Mouse (Mus musculus) spleen, postnatal 4 days (tissue): ENCODE results near the gene Gm10799.
"Not testable (repeated sequence)": the region's sequence is repeated elsewhere in the genome, so short reads cannot be mapped to it uniquely, and the experiment has no call there.

Experiments
- DNase-seq, 2 experiments: peaks; one replicate each; pipeline ENCODE4 v3.0.0; 2022; ENCODE audit warnings: low spot score in 2 of 2

Gm10799 gene

DNA sequence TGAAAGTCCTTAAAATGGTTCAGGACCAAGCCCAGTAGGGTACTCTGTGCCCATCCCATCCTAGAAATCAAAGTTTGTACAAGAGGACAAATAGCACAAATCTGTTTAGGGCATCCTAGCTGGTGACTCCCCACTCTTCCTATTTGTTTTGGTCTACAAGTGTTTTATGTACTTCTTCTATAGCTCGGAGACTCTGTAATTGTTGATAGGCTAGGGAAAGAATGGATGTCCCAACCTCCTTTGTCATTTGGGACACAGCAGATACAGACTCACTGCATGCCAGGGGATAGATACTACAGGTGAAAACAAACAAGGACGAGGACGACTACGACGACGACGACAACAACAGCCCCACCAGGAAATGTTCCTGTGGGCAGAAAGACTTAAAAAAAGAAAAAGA lies at the start of gene Gm10799:
TSS of gene Gm10799 (minus strand) at position 101 of the 400 bp plus-strand sequence.
- DNase-seq, result not testable (repeated sequence)

GRCm38 (mm10) chr2:104117173-104117572 lies 48.8 kb upstream of the Gm10799 start:
- not testable (repeated sequence) for DNase-seq

GRCm38 (mm10) chr2:104114898-104115297 lies 46.5 kb upstream of the Gm10799 start:
- DNase-seq, result no peak

DNA sequence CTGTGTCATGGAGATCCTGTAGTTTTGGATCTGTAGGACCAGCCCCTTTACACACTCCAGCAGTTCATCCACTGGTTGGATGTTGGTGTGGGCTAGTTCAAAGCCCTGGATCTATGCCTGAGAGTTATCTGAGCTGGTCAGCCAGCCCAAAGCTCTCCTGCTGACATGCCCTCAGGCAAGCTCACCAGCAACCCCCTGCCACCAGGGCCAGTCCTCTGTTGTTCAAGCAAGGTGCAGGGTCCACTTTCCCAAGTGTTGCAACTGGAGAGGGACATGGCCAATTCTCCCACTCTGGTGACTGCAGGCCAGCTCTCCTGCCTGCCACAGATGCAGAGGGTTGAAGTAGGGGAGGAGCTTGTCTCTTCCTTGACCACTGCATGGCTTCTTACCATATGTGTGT lies 45.2 kb upstream of the Gm10799 start:
- DNase-seq, result not testable (repeated sequence)

DNA sequence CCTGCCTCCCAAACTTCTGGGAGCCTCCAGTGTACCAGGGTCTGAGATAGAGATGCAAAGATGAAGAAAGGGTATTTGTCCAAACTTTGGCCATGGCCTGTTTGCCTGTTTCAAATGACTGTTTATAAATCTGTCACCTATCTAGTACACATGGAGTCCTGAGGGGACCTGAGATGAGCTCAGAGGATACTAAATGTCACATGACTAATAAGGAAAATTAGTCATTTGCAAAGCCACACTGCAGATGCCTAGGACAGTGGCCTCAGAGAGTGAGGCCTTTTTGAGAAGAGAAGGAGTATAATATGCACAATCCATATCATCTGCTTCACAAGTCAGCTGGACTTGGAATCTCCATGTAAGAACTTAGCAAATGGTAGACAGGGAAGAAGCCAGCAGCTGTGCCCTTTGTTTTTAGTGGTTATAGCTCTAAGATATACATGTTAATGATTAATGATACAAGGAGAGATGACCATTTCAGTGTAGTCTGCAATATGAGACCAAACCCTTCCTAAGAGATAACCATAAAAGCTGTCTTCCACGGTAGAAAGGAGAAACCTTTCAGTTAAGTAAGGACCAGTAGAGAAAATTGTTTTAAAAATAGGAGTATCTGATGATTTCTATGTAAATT lies 42.9 kb upstream of the Gm10799 start:
- DNase-seq, result not testable (repeated sequence)

- DNase-seq, result no peak
These were observed 41.7 kb upstream of the Gm10799 start for GRCm38 (mm10) chr2:104110031-104110430.

DNA sequence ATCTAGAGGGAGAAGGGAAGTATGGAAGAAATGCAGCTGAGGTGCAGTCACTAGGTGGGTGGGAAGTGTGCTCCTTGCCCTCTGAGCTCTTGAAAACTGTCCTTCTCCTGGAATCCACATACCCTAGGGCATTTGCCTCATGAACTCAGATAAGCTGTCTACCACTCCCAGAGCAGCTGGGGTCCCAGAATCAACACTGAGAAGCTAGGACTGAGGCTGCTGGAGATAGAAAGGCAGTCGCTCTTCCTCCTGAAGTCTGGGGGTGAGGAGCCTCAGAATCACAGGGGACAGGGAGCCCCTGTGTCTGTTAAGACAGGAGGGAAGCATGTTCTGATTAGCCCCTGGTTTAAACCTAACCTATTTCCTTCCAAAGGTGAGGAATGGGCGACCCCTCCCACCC lies 41.2 kb upstream of the Gm10799 start:
- no peak for DNase-seq

- not testable (repeated sequence) for DNase-seq
These were observed 40.7 kb upstream of the Gm10799 start for GRCm38 (mm10) chr2:104109021-104109420.

- DNase-seq, result no peak
These were observed 36.5 kb upstream of the Gm10799 start for GRCm38 (mm10) chr2:104104800-104105199.

GRCm38 (mm10) chr2:104099946-104100345 lies 31.6 kb upstream of the Gm10799 start:
- DNase-seq, result no peak

DNA sequence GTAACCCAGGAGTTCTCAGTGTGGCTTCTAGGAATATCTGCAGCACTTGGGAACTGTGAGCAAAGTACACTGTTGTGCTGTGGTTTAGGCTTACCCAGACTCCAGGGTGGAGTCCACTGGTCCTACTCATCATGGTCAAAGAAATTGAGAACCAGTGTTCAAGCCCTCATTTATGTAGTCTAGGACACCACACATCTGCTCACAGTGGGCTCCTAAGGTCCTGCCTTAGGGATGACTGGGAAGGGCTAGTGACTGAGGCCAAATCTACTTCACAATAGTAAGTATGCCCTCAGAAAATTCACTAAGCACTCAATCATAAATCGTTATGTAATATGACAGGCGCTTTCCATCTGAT lies 30.9 kb upstream of the Gm10799 start:
- DNase-seq, result no peak

DNA sequence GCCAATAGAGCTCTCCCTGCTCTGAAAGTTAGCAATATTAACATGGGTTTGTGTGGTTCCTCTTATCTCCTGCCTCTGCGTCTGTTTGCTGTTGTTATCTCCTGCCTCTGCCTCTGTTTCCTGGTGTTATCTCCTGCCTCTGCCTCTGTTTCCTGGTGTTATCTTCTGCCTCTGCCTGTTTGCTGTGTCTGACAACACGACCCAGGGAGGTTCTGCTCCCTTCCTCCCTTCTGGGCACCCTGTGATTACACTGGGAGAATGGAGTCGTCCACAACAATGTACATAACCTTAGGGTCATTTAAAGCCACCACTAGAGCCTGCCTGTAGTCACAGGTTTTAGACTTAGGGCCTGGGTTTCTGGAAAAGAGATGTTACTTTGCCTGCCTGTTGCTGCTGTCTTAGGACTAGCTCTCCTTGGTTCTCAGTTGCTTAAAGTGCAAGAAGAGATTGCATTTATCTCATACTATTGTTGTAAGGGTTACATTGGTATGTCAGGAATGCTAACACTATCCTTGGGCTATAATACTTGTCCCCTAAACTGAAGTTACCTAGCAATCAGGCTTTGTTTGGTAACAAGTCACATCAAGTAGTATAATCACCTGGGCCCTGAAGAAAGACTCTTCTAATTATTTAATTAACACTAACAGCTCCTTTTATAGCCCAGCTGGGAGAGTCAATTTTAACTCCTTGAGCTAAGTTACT lies 30.3 kb upstream of the Gm10799 start:
- DNase-seq, result peak in 1 of 2 experiments; percentile 37

DNA sequence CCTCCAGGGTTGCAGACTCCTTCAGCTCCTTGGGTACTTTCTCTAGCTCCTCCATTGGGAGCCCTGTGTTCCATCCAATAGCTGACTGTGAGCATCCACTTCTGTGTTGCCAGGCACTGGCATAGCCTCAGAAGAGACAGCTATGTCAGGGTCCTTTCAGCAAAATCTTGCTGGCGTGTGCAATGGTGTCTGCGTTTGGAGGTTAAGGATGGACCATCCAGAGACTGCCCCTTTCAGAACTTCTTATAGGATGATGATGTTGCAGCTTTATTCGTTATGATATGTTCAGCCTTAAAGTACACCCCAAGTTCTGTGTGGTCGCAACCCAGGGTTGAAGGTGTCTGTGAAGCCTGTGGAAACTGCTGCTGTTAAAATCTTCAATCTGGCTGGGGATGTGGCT lies 29.0 kb upstream of the Gm10799 start:
- not testable (repeated sequence) for DNase-seq

DNA sequence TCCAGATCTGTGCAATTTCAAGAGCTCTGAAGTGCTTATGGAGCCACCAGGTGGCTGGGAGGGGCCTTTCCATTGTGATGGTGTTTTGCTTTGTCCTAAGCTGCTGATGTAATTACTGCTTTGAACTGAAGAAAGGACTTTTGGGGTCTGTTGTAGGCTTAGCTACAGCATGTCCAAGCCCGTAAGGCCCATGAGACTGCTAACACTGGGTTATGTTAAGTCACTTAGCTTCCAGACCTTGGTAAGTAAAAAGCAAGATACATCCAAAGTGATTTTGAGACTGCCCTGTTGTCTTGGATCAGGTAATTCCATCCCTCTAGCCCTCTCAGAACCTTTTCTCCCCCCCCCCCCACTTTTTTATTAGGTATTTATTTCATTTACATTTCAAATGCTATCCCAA lies 28.4 kb upstream of the Gm10799 start:
- DNase-seq, result not testable (repeated sequence)

GRCm38 (mm10) chr2:104096256-104096655 lies 27.9 kb upstream of the Gm10799 start:
- DNase-seq, result no peak

DNA sequence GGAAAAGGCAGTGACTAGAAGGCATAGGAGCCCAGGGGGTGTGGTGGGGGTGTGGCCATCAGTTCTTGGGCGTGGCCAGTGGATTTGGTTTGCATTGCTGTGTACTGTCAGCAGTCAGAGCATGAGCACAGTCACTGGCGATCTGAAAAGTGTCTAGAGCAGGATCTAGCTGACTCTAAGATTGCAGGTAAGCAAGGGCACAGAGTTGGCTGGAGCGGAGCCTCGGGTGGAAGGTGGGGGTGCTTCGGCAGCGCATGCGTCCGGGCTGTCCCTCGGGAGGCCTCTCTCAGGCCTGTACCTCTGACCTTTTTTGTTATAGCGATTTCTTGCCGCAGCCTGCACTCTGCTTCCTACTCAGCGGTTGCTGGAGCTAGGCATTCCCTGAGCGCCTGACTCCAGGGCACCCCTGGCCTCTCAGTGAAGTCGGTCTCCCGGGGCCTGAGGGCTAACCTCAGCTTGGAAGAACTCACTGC lies 27.4 kb upstream of the Gm10799 start, which contains the start of gene Cd59a:
TSS of gene Cd59a (plus strand) at position 61 of the 473 bp plus-strand sequence.
- peak; percentile 91 for DNase-seq

DNA sequence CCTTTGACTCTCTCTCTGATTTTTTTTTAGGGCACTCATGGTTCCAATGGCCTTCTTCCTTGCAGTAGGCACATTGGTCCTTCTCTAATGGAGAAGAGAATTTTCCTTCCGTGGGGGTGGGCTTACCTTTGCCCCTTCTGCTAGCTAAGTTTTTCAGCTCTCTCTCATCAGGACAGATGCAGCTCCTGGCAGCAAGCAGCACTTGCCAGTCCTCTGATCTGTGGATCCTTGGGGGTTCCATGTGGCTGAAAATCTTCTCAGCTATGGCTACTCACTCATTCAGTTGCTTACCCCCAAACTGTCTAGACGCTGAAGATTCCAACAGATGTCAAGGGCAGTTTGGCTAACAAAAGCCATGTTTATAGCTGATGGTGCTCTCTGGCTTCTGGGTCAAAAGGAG lies 25.0 kb upstream of the Gm10799 start:
- DNase-seq, result no peak

- peak in 1 of 2 experiments; percentile 50 for DNase-seq
These were observed 19.2 kb upstream of the Gm10799 start for GRCm38 (mm10) chr2:104087562-104087961.

DNA sequence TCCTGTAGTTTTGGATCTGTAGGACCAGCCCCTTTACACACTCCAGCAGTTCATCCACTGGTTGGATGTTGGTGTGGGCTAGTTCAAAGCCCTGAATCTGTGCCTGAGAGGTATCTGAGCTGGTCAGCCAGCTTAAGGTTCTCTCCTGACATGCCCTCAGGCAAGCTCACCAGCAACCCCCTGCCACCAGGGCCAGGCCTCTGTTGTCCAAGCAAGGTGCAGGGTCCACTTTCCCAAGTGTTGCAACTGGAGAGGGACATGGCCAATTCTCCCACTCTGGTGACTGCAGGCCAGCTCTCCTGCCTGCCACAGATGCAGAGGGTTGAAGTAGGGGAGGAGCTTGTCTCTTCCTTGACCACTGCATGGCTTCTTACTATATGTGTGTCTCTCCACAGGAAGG lies 15.7 kb upstream of the Gm10799 start:
- DNase-seq, result peak in 1 of 2 experiments; percentile 49

DNA sequence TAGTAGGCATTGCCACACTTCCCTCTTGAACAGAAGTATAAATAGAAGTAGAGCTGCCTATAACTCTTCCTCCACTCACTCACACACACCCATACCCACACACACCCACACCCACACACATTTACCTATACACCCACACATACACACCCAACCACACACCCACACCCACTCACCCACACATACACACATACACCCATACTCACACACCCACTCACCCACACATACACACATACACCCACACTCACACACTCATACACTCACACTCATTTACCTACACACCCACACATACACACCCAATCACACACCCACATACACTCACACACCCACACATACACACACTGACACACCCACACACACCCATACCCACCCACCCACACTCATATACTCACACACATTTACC lies 14.1 kb upstream of the Gm10799 start:
- DNase-seq, result peak in 1 of 2 experiments; percentile 24

- DNase-seq, result not testable (repeated sequence)
These were observed 13.2 kb upstream of the Gm10799 start for GRCm38 (mm10) chr2:104081436-104082050.

- not testable (repeated sequence) for DNase-seq
These were observed 9.9 kb upstream of the Gm10799 start for GRCm38 (mm10) chr2:104078285-104078684.
